Mouse (Mus musculus): ENCODE data around the gene D10Wsu102e. TPM values are rescaled to one million over a fixed set of nuclear protein-coding genes. Genes with fewer than 3 reads are reported as not detected.
"Not testable (repeated sequence)": the region's sequence is repeated elsewhere in the genome, so short reads cannot be mapped to it uniquely, and the experiment has no call there.

The D10Wsu102e gene
- polyA plus RNA-seq, 1 experiment from 2014 or later, result 1.0 TPM

- H3K9ac ChIP-seq (ENCODE audit: low read length), result no peak overlapping the region
- H3K4me1 ChIP-seq (ENCODE audit: control insufficient read depth, insufficient read depth, low read length), result no peaks in the 10 kb centered on the region
- DNase-seq (ENCODE audit: low spot score), result no peak
- H3K27ac ChIP-seq (replicated peaks; ENCODE audit: low read depth, low read length), result no peak overlapping the region
- 35% methylated on average over 2 of the region's 2 CpGs for WGBS
- H3K36me3 ChIP-seq (ENCODE audit: control insufficient read depth, insufficient read depth, low read length), result no peaks in the 10 kb centered on the region
- no peak for ATAC-seq (ENCODE audit: insufficient number of reproducible peaks, low FRiP score, low TSS enrichment, low read depth)
- no peaks in the 10 kb centered on the region for H3K9me3 ChIP-seq (ENCODE audit: control insufficient read depth, low read length)
- H3K4me2 ChIP-seq (ENCODE audit: low read depth, severe bottlenecking), result no peak overlapping the region
- H3K27me3 ChIP-seq (ENCODE audit: control insufficient read depth, insufficient read depth, low read length), result peaks cover 16% of the 10 kb centered on the region
- no peak overlapping the region for H3K4me3 ChIP-seq (ENCODE audit: low read depth, low read length)
Observed at GRCm38 (mm10) chr10:83341226-83341625, 18.8 kb upstream of the D10Wsu102e start.

GRCm38 (mm10) chr10:83343171-83343570, 16.9 kb upstream of the D10Wsu102e start:
- DNase-seq (ENCODE audit: low spot score) (no peak), ATAC-seq (ENCODE audit: insufficient number of reproducible peaks, low FRiP score, low TSS enrichment, low read depth) (no peak)
- Histone ChIP-seq H3K36me3 (ENCODE audit: control insufficient read depth, insufficient read depth, low read length) (no peaks in the 10 kb centered on the region), H3K4me3 (ENCODE audit: low read depth, low read length) (no peak overlapping the region), H3K4me2 (ENCODE audit: low read depth, severe bottlenecking) (no peak overlapping the region), H3K4me1 (ENCODE audit: control insufficient read depth, insufficient read depth, low read length) (no peaks in the 10 kb centered on the region), H3K27me3 (ENCODE audit: control insufficient read depth, insufficient read depth, low read length) (no peaks in the 10 kb centered on the region; the same call in 1 of the 2 replicates), H3K9me3 (ENCODE audit: control insufficient read depth, low read length) (no peaks in the 10 kb centered on the region), H3K9ac (ENCODE audit: low read length) (no peak overlapping the region), H3K27ac (replicated peaks; ENCODE audit: low read depth, low read length) (no peak overlapping the region)
- 92% methylated on average over 5 of the region's 5 CpGs for WGBS

GRCm38 (mm10) chr10:83343828-83344685, 16.0 kb upstream of the D10Wsu102e start:
- Histone ChIP-seq H3K27ac (replicated peaks; ENCODE audit: low read depth, low read length) (no peak overlapping the region), H3K4me3 (ENCODE audit: low read depth, low read length) (no peak overlapping the region), H3K4me2 (ENCODE audit: low read depth, severe bottlenecking) (no peak overlapping the region), H3K9me3 (ENCODE audit: control insufficient read depth, low read length) (no peaks in the 10 kb centered on the region), H3K4me1 (ENCODE audit: control insufficient read depth, insufficient read depth, low read length) (no peaks in the 10 kb centered on the region), H3K36me3 (ENCODE audit: control insufficient read depth, insufficient read depth, low read length) (no peaks in the 10 kb centered on the region), H3K9ac (ENCODE audit: low read length) (no peak overlapping the region), H3K27me3 (ENCODE audit: control insufficient read depth, insufficient read depth, low read length) (no peaks in the 10 kb centered on the region)
- WGBS, result 69% methylated on average over 2 of the region's 2 CpGs
- ATAC-seq (ENCODE audit: insufficient number of reproducible peaks, low FRiP score, low TSS enrichment, low read depth), result no peak
- DNase-seq (ENCODE audit: low spot score), result no peak

GRCm38 (mm10) chr10:83345693-83346358, 14.2 kb upstream of the D10Wsu102e start:
- no peaks in the 10 kb centered on the region for H3K27me3 ChIP-seq (ENCODE audit: control insufficient read depth, insufficient read depth, low read length)
- H3K9ac ChIP-seq (ENCODE audit: low read length), result no peak overlapping the region
- WGBS, result 44% methylated on average over 7 of the region's 7 CpGs
- no peaks in the 10 kb centered on the region for H3K4me1 ChIP-seq (ENCODE audit: control insufficient read depth, insufficient read depth, low read length)
- no peaks in the 10 kb centered on the region for H3K36me3 ChIP-seq (ENCODE audit: control insufficient read depth, insufficient read depth, low read length)
- no peak for DNase-seq (ENCODE audit: low spot score)
- no peak overlapping the region for H3K4me3 ChIP-seq (ENCODE audit: low read depth, low read length)
- H3K27ac ChIP-seq (replicated peaks; ENCODE audit: low read depth, low read length), result no peak overlapping the region
- H3K4me2 ChIP-seq (ENCODE audit: low read depth, severe bottlenecking), result no peak overlapping the region
- ATAC-seq (ENCODE audit: insufficient number of reproducible peaks, low FRiP score, low TSS enrichment, low read depth), result no peak
- no peaks in the 10 kb centered on the region for H3K9me3 ChIP-seq (ENCODE audit: control insufficient read depth, low read length)

- no peak for DNase-seq (ENCODE audit: low spot score)
- no peak overlapping the region for H3K9ac ChIP-seq (ENCODE audit: low read length)
- no peak for ATAC-seq (ENCODE audit: insufficient number of reproducible peaks, low FRiP score, low TSS enrichment, low read depth)
- H3K4me3 ChIP-seq (ENCODE audit: low read depth, low read length), result no peak overlapping the region
- no peaks in the 10 kb centered on the region for H3K4me1 ChIP-seq (ENCODE audit: control insufficient read depth, insufficient read depth, low read length)
- no peak overlapping the region for H3K4me2 ChIP-seq (ENCODE audit: low read depth, severe bottlenecking)
- H3K36me3 ChIP-seq (ENCODE audit: control insufficient read depth, insufficient read depth, low read length), result no peaks in the 10 kb centered on the region
- no peaks in the 10 kb centered on the region for H3K27me3 ChIP-seq (ENCODE audit: control insufficient read depth, insufficient read depth, low read length)
- no peaks in the 10 kb centered on the region for H3K9me3 ChIP-seq (ENCODE audit: control insufficient read depth, low read length)
- 79% methylated on average over 5 of the region's 5 CpGs for WGBS
- no peak overlapping the region for H3K27ac ChIP-seq (replicated peaks; ENCODE audit: low read depth, low read length)
Observed at GRCm38 (mm10) chr10:83346359-83346736, 13.7 kb upstream of the D10Wsu102e start.

- Histone ChIP-seq H3K9me3 (ENCODE audit: control insufficient read depth, low read length) (no peaks in the 10 kb centered on the region), H3K27ac (replicated peaks; ENCODE audit: low read depth, low read length) (no peak overlapping the region), H3K4me2 (ENCODE audit: low read depth, severe bottlenecking) (no peak overlapping the region), H3K9ac (ENCODE audit: low read length) (0 out of 2 replicates have a peak overlapping the region, but pooled peaks have one; percentile 17), H3K4me1 (ENCODE audit: control insufficient read depth, insufficient read depth, low read length) (no peaks in the 10 kb centered on the region), H3K27me3 (ENCODE audit: control insufficient read depth, insufficient read depth, low read length) (no peaks in the 10 kb centered on the region), H3K36me3 (ENCODE audit: control insufficient read depth, insufficient read depth, low read length) (no peaks in the 10 kb centered on the region), H3K4me3 (ENCODE audit: low read depth, low read length) (no peak overlapping the region)
- DNase-seq (ENCODE audit: low spot score) (no peak), ATAC-seq (ENCODE audit: insufficient number of reproducible peaks, low FRiP score, low TSS enrichment, low read depth) (no peak)
- 35% methylated on average over 7 of the region's 7 CpGs for WGBS
Observed at GRCm38 (mm10) chr10:83347494-83347893, 12.5 kb upstream of the D10Wsu102e start.

GRCm38 (mm10) chr10:83350689-83351088, 9.3 kb upstream of the D10Wsu102e start:
- H3K4me1 ChIP-seq (ENCODE audit: control insufficient read depth, insufficient read depth, low read length), result no peaks in the 10 kb centered on the region
- H3K27ac ChIP-seq (replicated peaks; ENCODE audit: low read depth, low read length), result no peak overlapping the region
- H3K36me3 ChIP-seq (ENCODE audit: control insufficient read depth, insufficient read depth, low read length), result no peaks in the 10 kb centered on the region
- H3K27me3 ChIP-seq (ENCODE audit: control insufficient read depth, insufficient read depth, low read length), result no peaks in the 10 kb centered on the region
- no peaks in the 10 kb centered on the region for H3K9me3 ChIP-seq (ENCODE audit: control insufficient read depth, low read length)
- DNase-seq (ENCODE audit: low spot score) (no peak), ATAC-seq (ENCODE audit: insufficient number of reproducible peaks, low FRiP score, low TSS enrichment, low read depth) (no peak)
- 88% methylated on average over 2 of the region's 2 CpGs for WGBS
- H3K4me3 ChIP-seq (ENCODE audit: low read depth, low read length), result no peak overlapping the region
- no peak overlapping the region for H3K4me2 ChIP-seq (ENCODE audit: low read depth, severe bottlenecking)
- no peak overlapping the region for H3K9ac ChIP-seq (ENCODE audit: low read length)

GRCm38 (mm10) chr10:83351779-83352178, 8.2 kb upstream of the D10Wsu102e start:
- ATAC-seq (ENCODE audit: insufficient number of reproducible peaks, low FRiP score, low TSS enrichment, low read depth); H3K4me2 ChIP-seq (ENCODE audit: low read depth, severe bottlenecking); H3K4me3 ChIP-seq (ENCODE audit: low read depth, low read length); H3K27me3 ChIP-seq (ENCODE audit: control insufficient read depth, insufficient read depth, low read length); DNase-seq (ENCODE audit: low spot score); H3K27ac ChIP-seq (replicated peaks; ENCODE audit: low read depth, low read length); H3K9me3 ChIP-seq (ENCODE audit: control insufficient read depth, low read length); H3K9ac ChIP-seq (ENCODE audit: low read length); H3K36me3 ChIP-seq (ENCODE audit: control insufficient read depth, insufficient read depth, low read length); H3K4me1 ChIP-seq (ENCODE audit: control insufficient read depth, insufficient read depth, low read length): not testable (repeated sequence)
- 78% methylated on average over 4 of the region's 4 CpGs for WGBS
